Mouse (Mus musculus) c-Kit-negative CD71-positive TER-119-positive erythroid progenitor cells, embryonic 14.5 days (primary cell): ENCODE results near the gene Usp21.
A peak's percentile ranks its signal among the peaks of the same experiment; 100 is the strongest.
"Not testable (repeated sequence)": the region's sequence is repeated elsewhere in the genome, so short reads cannot be mapped to it uniquely, and the experiment has no call there.

Experiments
- DNase-seq: peaks from one replicate; pipeline ENCODE4 v3.0.0-alpha.2; 2013; ENCODE audit warnings: low read depth, low spot score

Usp21 gene

DNA sequence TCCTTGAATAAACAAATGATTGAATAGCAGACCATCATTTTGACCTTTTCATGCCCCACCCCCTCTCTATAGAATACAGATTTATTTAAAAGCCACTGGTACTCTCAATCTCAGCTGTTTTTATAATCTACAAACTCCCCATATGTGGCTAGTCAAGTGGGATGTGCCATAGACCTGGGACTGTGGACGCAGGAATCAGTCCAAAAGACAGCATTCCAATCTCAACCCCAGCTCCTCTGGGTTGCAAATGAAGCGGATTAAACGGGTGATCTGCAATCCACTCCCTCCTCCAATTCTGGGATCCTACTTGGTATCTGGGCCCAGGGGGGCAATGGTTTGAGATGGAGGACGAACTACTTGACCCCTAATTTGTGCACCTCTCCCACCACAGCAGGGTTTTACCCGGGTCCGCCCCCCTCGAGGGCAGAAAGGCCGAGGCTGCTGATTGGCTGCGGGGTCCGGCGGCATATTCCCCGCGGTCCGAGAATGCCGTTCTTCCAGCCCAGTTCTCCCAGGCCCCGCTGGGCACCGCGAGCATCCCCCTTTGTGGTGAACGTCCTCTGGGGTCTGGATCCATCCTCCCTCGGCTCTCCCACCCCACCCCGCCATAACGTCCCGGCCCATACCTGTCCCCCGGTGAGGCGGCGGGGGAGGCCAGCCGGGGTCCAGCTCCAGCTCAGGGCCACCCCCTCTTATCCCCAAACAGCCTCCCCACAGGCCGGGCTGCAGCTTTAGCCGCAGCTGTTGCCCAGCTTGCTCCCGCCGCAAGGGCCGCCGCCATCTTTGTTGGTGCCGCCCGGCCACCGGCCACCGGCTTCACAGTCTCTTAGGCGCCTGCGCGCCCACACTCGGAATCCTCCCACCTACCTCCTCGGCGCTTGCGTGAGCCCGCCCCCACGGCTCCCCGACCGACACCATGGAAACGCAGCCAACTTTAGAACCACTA, at the start of gene Usp21:
TSS of gene Usp21 (minus strand) at position 856 of the 946 bp plus-strand sequence.
- peak; percentile 81 for DNase-seq

DNA sequence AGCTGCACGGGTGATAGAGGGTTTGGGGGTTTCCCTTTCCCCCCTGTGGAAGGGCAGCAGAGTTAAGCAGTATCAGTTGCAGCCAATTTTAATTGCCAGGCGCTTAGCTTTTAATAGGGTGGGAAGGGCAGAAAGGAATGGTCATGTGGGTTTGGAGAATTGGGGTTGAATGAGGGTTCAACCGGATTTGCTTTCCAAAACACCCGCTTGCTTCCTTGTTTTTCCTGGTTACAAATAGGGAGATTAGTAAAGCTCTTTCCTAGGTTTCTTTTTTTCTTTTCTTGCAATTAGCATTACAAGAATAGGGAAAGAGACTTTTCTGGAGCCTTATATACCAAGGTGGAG, 42.4 kb upstream of the Usp21 start:
- DNase-seq, result no peak

DNA sequence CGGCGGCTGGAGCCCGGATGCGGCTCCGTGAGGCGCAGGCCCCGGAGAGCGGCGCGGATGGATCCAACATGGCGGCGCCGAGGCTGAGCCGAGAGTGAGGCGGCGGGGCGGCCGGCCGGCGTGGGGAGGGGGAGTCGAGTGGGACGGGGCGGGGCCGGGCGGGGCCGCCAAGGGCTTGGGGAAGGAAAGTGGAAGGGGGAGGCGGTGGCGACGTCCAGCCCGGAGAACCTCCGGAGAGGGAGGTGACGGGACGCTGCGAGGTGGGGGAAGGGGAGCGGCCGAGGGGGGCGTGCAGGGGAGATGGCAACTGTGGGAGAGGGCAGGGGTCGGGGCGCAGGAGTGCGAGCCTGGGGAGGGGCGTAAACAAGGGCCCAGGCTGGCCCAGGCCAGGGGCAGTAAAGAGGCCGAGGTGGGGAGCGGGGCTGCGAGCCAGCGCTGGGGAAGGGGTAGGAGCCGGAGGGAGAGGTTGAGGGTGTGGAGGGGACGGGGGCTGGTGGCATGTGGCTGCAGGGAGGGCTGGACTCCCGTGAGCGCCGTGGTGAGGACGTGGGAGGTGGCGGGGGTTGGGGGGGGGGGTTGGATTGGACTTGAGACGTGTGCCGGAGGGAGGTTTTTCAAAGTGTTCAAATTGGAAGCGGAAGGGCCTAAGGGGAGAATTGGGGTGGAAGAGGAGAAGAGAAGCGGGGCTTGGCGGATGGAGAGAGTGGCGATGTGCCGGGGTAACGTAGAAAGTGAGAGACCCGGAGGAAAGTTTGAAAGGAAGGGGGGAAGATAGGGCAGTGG, 41.8 kb upstream of the Usp21 start:
- DNase-seq, result no peak

- peak; percentile 71 for DNase-seq
Observed at GRCm38 (mm10) chr1:171328839-171329432, 41.1 kb upstream of the Usp21 start, which contains the start of gene Dedd. Gene Dedd, plus strand, starts transcription at chr1:171329145.

DNA sequence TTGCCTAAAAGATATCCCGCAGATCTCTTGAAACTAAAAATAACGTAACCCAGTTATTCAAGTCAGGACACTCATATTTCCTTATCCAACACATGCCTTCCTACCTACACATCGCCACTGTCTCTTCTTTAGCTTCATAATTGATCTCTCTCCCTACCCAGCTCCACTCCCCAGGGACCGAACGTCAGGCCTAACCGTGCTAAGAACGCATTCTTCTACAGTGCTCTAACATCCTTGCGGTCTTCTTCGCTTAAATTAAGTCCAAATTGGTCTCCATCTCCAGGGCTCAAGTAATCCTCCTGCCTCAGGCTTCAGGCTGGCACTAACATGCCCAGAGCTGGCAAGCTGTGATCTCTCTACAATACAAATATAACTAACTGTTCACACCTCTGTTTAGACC, 40.5 kb upstream of the Usp21 start:
- no peak for DNase-seq

GRCm38 (mm10) chr1:171326588-171326987, 38.8 kb upstream of the Usp21 start:
- DNase-seq, result not testable (repeated sequence)

- DNase-seq, result no peak
Observed at GRCm38 (mm10) chr1:171325571-171325970, 37.8 kb upstream of the Usp21 start.

DNA sequence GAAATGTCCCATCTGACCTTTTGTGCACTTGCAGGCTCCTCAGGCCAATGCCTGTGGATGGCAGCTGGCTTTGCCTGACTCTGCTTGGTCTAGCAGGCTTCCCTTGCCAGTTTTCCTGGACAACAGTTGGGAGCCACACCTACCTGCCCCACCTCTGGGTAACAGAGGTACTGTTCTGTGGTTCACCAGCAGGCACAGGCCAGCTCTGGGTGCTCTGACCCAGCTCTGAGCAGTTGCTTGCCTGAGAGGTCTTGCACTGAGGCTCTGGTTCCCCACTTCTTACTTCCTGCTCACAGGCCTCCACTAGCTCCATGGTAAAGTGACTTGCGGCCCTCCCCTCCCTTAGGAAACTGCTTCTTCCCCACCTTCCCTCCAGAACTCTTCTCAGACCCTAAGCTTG, 34.2 kb upstream of the Usp21 start:
- DNase-seq, result no peak

GRCm38 (mm10) chr1:171321415-171321814, 33.6 kb upstream of the Usp21 start:
- no peak for DNase-seq

- no peak for DNase-seq
Observed at GRCm38 (mm10) chr1:171320151-171320550, 32.4 kb upstream of the Usp21 start.

- DNase-seq, result no peak
Observed at GRCm38 (mm10) chr1:171319748-171320147, 32.0 kb upstream of the Usp21 start.

DNA sequence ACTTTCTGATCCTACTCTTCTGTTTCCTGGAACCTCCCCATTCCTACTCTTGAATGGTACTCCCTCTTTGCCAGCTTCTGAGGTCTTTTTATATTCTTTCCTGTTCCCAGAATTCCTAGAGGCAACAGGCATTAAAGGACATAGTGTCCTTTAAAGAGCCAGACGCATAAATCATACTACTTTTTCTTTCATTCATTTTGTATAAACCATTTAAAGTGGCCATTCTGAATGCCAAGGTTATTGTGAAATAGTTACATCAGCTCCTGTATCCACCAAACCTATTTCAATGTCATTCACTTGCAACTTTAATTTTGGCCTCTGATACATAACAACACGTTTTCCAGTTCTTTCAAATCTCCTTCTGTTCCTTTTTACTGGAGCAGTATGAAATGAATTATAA, 21.5 kb upstream of the Usp21 start:
- DNase-seq, result no peak

DNA sequence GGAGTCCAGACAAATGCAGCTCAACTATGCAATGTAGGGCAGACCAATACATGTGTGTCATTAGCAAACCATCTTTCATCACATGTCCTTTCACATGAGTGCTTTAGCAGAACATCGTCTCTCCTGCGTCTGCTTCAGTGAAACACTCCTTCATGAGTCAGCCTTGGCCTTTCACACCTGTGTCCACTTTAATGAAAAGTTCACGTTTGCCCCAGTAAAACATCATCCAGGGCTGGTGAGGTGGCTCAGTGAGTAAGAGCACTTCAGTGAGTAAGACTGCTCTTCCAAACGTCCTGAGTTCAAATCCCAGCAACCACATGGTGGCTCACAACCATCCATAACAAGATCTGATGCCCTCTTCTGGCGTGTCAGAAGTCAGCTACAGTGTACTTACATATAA, 18.4 kb upstream of the Usp21 start:
- not testable (repeated sequence) for DNase-seq

DNA sequence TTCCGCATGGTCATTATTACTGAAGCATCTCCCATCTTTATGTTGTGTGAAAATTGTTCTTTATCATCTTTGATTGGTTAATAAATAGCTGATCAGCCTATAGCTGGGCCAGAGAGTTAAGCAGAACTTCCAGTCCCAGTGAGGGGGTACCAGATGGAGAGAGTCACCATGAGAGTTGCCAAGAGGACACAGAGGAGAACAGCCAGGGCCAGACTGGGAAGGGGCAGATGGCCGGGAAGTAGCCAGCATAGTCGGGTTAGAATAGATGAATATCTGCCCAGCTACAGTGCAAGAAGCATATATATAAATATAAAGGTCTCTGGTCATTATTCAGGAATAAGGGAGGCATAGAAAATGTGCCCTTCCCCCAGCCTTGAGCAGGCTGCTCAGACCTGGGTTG, 10.4 kb upstream of the Usp21 start:
- DNase-seq, result no peak

DNA sequence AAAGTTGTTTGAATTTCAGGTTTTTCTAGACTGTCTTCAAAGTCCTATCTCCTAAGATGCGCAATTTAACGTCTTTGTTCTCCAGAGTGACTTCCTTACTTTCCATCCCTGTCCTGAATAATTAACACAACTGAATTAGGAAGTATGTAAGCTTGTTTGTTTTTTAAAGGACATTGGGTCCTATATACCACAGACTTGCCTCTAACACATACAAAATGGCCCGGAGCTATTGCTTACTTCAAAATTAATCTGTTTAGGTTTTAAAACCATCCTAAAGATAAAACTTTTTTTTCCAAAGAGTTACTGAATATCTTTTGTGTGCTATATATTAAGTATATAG, 7.2 kb upstream of the Usp21 start:
- no peak for DNase-seq

GRCm38 (mm10) chr1:171294298-171295062, 6.7 kb upstream of the Usp21 start, which contains the start of gene Ufc1:
Gene Ufc1, minus strand, starts transcription at chr1:171295024.
- DNase-seq, result peak; percentile 75

DNA sequence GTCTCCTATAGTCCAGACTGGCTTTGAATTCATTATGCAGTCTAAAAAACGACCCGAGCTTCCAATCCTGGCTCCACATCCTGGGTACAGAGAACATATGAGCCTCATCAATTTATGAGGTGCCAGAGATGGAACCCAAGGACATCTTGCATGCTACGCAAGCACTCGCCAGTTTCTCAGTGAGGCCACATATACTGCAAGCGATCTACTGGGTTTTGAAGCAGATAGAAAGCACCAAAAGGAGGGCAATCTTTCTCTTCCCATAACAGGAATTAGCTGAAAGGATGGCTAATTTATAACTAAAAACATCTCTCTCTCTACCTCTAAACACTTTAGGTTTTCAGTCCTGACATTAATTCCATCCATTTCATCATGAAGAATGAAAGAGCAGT, 6.1 kb upstream of the Usp21 start:
- no peak for DNase-seq

DNA sequence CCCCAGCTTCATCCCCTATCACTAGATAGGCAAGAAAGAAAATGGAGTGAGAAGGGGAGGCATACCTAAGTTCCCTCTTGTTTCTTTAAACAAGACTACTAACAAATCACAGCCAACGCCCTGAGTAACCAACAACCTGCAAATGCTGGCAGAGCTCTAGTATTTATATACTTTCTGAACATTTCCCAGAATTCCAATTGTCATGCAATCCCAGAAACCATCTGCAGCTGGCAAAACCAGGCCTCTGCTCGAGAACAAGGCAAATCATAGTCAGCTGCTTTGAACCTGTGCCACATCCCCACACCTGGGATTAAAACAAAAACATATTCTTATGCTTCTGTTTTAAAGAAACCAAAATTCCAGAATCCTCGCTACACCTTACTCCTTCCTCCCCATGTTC, 5.6 kb upstream of the Usp21 start:
- DNase-seq, result no peak

- DNase-seq, result no peak
Observed at GRCm38 (mm10) chr1:171288328-171288727, 537 bp upstream of the Usp21 start.

DNA sequence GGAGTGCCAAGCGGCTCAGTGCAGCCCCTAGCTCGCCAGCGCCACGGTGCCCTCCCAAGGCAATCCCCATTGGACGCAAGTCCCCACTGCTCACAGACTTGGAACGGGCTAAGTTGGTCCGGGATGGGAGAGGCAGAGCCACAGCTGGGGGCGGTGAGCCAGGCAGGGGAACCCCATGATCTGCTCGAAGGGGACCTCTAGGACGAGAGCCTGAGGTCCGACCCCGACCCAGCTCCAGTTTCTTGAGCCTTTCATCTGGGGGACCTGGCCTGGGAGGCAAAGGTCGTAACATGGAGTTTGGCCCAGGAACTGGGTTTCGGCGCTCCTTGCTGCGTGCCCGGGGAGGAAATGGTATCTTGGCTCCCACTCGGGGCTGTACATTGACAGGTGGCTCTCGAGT, 1.3 kb downstream of the Usp21 start:
- no peak for DNase-seq

DNA sequence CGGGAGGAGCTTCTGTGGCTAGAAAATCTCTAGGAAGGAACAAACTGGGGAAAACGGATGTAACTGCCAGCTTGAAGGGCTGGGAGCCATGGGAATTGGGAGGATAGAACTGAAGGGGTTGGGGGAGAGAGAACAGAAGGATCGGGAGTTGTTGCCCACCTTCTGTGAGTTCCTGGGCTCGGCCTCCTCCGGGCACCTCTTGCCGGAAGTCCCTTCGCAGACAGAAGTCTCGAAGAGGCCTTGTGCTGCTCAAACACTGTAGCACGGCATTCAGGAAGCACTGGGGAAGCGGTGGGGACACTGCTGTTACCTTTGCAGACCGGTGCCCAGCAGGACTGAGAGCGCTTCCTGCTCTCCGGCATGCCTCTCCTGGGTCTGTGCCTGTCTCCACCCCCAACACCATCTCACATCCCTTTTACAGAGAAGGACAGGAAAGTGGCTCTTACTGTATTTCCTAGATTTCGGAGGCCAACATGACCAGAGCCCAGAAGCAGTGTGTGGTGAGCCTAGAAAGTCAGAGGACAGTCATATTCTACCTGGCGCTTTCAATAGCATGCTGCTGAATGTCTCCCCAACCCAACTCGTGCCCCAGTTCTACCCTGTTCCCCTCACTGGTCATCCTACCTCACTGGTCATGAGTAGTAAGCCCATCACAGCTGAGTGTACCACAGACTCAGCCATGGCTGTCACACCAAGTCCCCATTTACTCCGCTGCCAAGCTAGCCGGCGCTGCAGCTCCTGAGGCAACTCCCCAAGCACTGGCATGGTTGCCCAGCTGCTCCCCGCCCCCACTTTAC, 2.5 kb downstream of the Usp21 start:
- DNase-seq, result no peak
